Mouse (Mus musculus) heart, embryonic 14.5 days (tissue): ENCODE data around the gene Fgfr2. TPM values are rescaled to one million over a fixed set of nuclear protein-coding genes. Genes with fewer than 3 reads are reported as not detected.

ENCODE experiments used
- ATAC-seq: fragments of 200-750 bp; cut with Nextera tagmentation; 2 replicates; pipeline ENCODE4 v1.8.0; 2017; ENCODE audit warnings: low read depth, moderate TSS enrichment; ENCODE audit not compliant: insufficient number of reproducible peaks, insufficient read depth, low FRiP score
- H3K27ac ChIP-seq, 2 experiments: fragments of 200-500 bp in 1 of 2; fragments of 300-500 bp in 1 of 2; sonication (generic) in 1 of 2; replicated peaks in 1 of 2; 2 replicates each; pipeline ENCODE4 v1.5.1; 2012 to 2014; ENCODE audit warnings: low read depth in 2 of 2, low read length in 2 of 2, control low read depth in 1 of 2, mild to moderate bottlenecking in 1 of 2, mixed read lengths in 1 of 2; ENCODE audit not compliant: control insufficient read depth in 1 of 2, insufficient read depth in 1 of 2
- H3K27me3 ChIP-seq: fragments of 300-500 bp; sonication (generic); 2 replicates; pipeline ENCODE4 v1.6.1; 2014; ENCODE audit warnings: mild to moderate bottlenecking, low read length, control low read depth; ENCODE audit not compliant: control insufficient read depth, insufficient read depth
- H3K36me3 ChIP-seq: fragments of 300-500 bp; sonication (generic); 2 replicates; pipeline ENCODE4 v1.6.1; 2014; ENCODE audit warnings: mild to moderate bottlenecking, control low read depth, low read length, mixed read lengths; ENCODE audit not compliant: control insufficient read depth, insufficient read depth
- H3K4me1 ChIP-seq, 2 experiments: fragments of 200-500 bp in 1 of 2; fragments of 300-500 bp in 1 of 2; sonication (generic) in 1 of 2; 2 replicates each; pipeline ENCODE4 v1.6.1; 2012 to 2014; ENCODE audit warnings: low read length in 2 of 2, control low read depth in 1 of 2, mixed read lengths in 1 of 2; ENCODE audit not compliant: control insufficient read depth in 2 of 2, insufficient read depth in 2 of 2
- H3K4me2 ChIP-seq: fragments of 300-500 bp; sonication (generic); 2 replicates; pipeline ENCODE4 v1.6.1; 2014; ENCODE audit warnings: mild to moderate bottlenecking, low read length
- H3K4me3 ChIP-seq, 2 experiments: fragments of 200-500 bp in 1 of 2; fragments of 300-500 bp in 1 of 2; sonication (generic) in 1 of 2; 2 replicates each; pipeline ENCODE4 v1.5.1; 2012 to 2014; ENCODE audit warnings: low read length in 2 of 2, mild to moderate bottlenecking in 2 of 2, control low read depth in 1 of 2, low read depth in 1 of 2, moderate library complexity in 1 of 2; ENCODE audit not compliant: control insufficient read depth in 1 of 2, insufficient read depth in 1 of 2
- H3K9ac ChIP-seq: fragments of 300-500 bp; sonication (generic); 2 replicates; pipeline ENCODE4 v1.6.1; 2014; ENCODE audit warnings: mild to moderate bottlenecking, low read length
- H3K9me3 ChIP-seq: fragments of 300-500 bp; sonication (generic); 2 replicates; pipeline ENCODE4 v1.6.1; 2016; ENCODE audit warnings: low read length, control low read depth; ENCODE audit not compliant: control insufficient read depth
- WGBS: fragments of 180-500 bp; shearing (Covaris S2); extraction: QIAGEN DNeasy Blood & Tissue Kit; methylation state at CpG from one replicate; pipeline ENCODE4 v1.1.7; 2014; 5-methylcytosine and 5-hydroxymethylcytosine counted together
- polyA plus RNA-seq: library from polyadenylated mRNA; unstranded; fragments of >200 nt; fragmentation: Nextera tagmentation; extraction: Ambion mirVana; gene quantifications from 2 replicates; pipeline ENCODE4 v1.2.1, GENCODE M21; 2014

The Fgfr2 gene
- polyA plus RNA-seq, 1 experiment from 2014 or later: 22.4 TPM

GRCm38 (mm10) chr7:132357841-132358237 lies 765.3 kb downstream of the Fgfr2 start:
- H3K4me1 ChIP-seq: peaks cover 3 to 4% of the 10 kb centered on the region in 2 experiments; a peak in 2 of 4 replicates
- no peak overlapping the region for H3K4me2 ChIP-seq
- H3K9ac ChIP-seq: no peak overlapping the region
- H3K9me3 ChIP-seq: no peaks in the 10 kb centered on the region
- 73% methylated on average over 3 of the region's 3 CpGs for WGBS
- no peaks in the 10 kb centered on the region for H3K27me3 ChIP-seq
- H3K27ac ChIP-seq: no peak overlapping the region
- H3K4me3 ChIP-seq: no peak overlapping the region
- ATAC-seq: no peak
- H3K36me3 ChIP-seq: no peaks in the 10 kb centered on the region

GRCm38 (mm10) chr7:132356881-132357840 lies 766.0 kb downstream of the Fgfr2 start:
- no peak overlapping the region for H3K4me2 ChIP-seq
- H3K36me3 ChIP-seq: no peaks in the 10 kb centered on the region
- no peak overlapping the region for H3K4me3 ChIP-seq
- peaks cover 3 to 4% of the 10 kb centered on the region in 2 experiments; a peak in 2 of 4 replicates for H3K4me1 ChIP-seq
- no peaks in the 10 kb centered on the region for H3K9me3 ChIP-seq
- 65% methylated on average over 10 of the region's 10 CpGs for WGBS
- no peaks in the 10 kb centered on the region for H3K27me3 ChIP-seq
- no peak for ATAC-seq
- H3K27ac ChIP-seq: no peak overlapping the region
- H3K9ac ChIP-seq: no peak overlapping the region

- peaks cover 3 to 4% of the 10 kb centered on the region in 2 experiments; a peak in 2 of 4 replicates for H3K4me1 ChIP-seq
- H3K4me3 ChIP-seq: no peak overlapping the region
- no peak overlapping the region for H3K4me2 ChIP-seq
- no peak overlapping the region for H3K9ac ChIP-seq
- WGBS: 38% methylated on average over 8 of the region's 8 CpGs
- H3K27me3 ChIP-seq: no peaks in the 10 kb centered on the region
- H3K36me3 ChIP-seq: no peaks in the 10 kb centered on the region
- no peaks in the 10 kb centered on the region for H3K9me3 ChIP-seq
- ATAC-seq: no peak
- H3K27ac ChIP-seq: no peak overlapping the region
Measured at GRCm38 (mm10) chr7:132356185-132356584, 767.0 kb downstream of the Fgfr2 start.

- H3K4me3 ChIP-seq: no peak overlapping the region
- H3K9ac ChIP-seq: no peak overlapping the region
- no peak overlapping the region for H3K4me2 ChIP-seq
- no peaks in the 10 kb centered on the region for H3K27me3 ChIP-seq
- no peaks in the 10 kb centered on the region for H3K36me3 ChIP-seq
- H3K4me1 ChIP-seq: peaks cover 3 to 4% of the 10 kb centered on the region in 2 experiments; a peak in 2 of 4 replicates
- WGBS: 71% methylated on average over 6 of the region's 6 CpGs
- no peaks in the 10 kb centered on the region for H3K9me3 ChIP-seq
- ATAC-seq: no peak
- H3K27ac ChIP-seq: no peak overlapping the region
Measured at GRCm38 (mm10) chr7:132355767-132356166, 767.4 kb downstream of the Fgfr2 start.

- peaks cover 2% of the 10 kb centered on the region in 2 experiments; a peak in 1 of 4 replicates for H3K4me1 ChIP-seq
- H3K4me3 ChIP-seq: no peak overlapping the region
- no peak for ATAC-seq
- H3K27me3 ChIP-seq: no peaks in the 10 kb centered on the region
- no peak overlapping the region for H3K27ac ChIP-seq
- H3K9me3 ChIP-seq: no peaks in the 10 kb centered on the region
- no peaks in the 10 kb centered on the region for H3K36me3 ChIP-seq
- WGBS: 60% methylated on average over 6 of the region's 6 CpGs
- no peak overlapping the region for H3K9ac ChIP-seq
- H3K4me2 ChIP-seq: no peak overlapping the region
Measured at GRCm38 (mm10) chr7:132349075-132349572, 774.0 kb downstream of the Fgfr2 start.

GRCm38 (mm10) chr7:132347273-132348045 lies 775.7 kb downstream of the Fgfr2 start:
- no peak overlapping the region for H3K27ac ChIP-seq
- H3K4me2 ChIP-seq: no peak overlapping the region
- H3K36me3 ChIP-seq: no peaks in the 10 kb centered on the region
- 65% methylated on average over 9 of the region's 9 CpGs for WGBS
- H3K9me3 ChIP-seq: no peaks in the 10 kb centered on the region
- H3K9ac ChIP-seq: no peak overlapping the region
- ATAC-seq: no peak
- peaks cover 2% of the 10 kb centered on the region in 2 experiments; a peak in 1 of 4 replicates for H3K4me1 ChIP-seq
- H3K27me3 ChIP-seq: no peaks in the 10 kb centered on the region
- H3K4me3 ChIP-seq: no peak overlapping the region

GRCm38 (mm10) chr7:132345526-132346070 lies 777.6 kb downstream of the Fgfr2 start:
- H3K4me1 ChIP-seq: peaks cover 2% of the 10 kb centered on the region in 2 experiments; a peak in 1 of 4 replicates
- no peak for ATAC-seq
- H3K36me3 ChIP-seq: no peaks in the 10 kb centered on the region
- no peak overlapping the region for H3K4me2 ChIP-seq
- H3K4me3 ChIP-seq: no peak overlapping the region
- 83% methylated on average over 5 of the region's 5 CpGs for WGBS
- no peak overlapping the region for H3K27ac ChIP-seq
- no peaks in the 10 kb centered on the region for H3K27me3 ChIP-seq
- no peaks in the 10 kb centered on the region for H3K9me3 ChIP-seq
- H3K9ac ChIP-seq: no peak overlapping the region
